Mouse (Mus musculus): Measurements from ENCODE around the gene Acyp2.

The Acyp2 gene

DNA sequence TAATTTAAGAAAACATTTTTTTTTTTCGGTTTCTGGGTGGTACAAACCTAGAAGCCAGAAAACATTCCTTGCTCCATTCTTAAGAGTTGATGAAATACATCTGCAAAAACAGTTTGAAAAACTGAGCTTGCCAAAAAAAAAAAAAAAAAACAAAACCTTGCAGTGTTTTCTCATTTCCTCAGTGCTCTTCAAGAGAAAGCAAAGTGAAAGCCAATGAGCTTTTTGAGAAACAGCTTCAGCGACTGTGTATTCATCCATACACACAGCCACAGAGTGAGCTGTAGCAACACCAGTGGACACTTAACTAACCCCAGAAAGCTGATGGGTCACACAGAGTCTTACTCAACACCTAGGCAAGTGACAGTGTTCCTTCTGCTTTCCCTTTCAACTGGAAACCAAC, 69.4 kb downstream of the Acyp2 start:
- no peak for DNase-seq (ENCODE audit: low spot score in 2 of 2)

DNA sequence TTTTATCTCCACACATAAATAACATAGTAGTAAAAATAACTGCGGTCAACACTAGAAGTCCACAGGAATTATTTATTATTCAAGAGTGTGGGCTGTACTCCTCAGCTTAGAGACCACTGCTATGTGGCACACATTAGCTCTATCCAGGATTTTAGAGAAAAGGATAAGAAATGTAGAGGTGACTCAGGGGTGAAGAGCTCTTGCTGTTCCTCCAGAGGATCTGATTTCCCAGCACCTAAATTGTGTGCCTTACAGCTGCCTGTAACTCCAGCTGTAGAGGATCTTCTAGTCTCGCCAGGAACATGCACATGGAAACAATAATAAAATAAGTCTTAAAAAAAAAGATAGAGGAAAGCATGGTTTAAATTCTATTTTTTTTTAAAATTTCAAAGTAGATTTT, 70.5 kb downstream of the Acyp2 start:
- no peak for DNase-seq (ENCODE audit: low spot score in 2 of 2)

DNA sequence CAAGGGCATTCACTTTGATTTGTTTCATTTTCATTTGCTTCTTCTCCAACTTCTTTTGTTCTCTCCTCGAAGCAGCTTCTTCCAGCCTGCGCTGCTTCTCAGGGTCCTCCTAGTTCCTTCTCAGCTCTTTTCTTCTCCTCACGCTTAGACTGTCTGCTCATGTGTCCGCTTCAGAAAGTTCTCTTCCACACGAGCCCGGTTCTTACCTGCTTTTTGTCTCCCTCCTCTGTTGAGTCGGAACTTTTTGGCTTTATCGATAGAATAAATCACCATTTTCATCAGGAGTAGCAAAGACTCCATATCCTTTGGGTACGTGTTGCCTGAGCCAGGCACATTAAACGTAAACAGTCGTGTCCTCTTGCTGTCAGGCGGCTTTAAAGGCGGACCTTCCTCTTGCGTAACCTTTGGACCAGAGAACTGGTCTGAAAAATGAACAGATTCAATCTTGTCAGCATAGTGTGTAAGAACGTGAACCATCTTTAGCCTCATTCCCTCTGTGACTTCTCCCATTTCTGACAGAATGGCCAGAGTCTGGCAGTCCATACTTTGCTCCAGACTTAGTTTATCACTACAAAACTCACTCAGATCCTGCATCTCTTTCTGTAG, 76.5 kb downstream of the Acyp2 start:
- DNase-seq (ENCODE audit: low spot score in 2 of 2): no peak

DNA sequence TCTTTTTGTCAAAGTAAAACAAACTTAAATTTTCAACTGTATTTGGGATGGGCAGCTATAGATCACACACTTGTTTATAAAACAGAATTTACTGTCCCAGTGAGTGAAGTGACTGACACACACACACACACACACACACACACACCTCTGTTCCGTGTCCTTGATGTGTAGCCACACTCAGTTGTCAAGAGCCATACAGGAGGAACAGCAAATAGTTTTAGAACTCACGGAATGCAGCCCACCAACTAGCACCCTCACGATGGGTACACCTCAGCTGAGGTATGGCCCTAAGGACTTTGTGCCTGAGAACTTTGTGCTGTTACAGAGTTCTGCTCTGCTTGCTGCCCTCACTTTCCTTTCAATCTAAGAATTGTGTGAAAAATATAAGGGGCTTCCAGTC, 78.8 kb downstream of the Acyp2 start:
- no peak for DNase-seq (ENCODE audit: low spot score in 2 of 2)

DNA sequence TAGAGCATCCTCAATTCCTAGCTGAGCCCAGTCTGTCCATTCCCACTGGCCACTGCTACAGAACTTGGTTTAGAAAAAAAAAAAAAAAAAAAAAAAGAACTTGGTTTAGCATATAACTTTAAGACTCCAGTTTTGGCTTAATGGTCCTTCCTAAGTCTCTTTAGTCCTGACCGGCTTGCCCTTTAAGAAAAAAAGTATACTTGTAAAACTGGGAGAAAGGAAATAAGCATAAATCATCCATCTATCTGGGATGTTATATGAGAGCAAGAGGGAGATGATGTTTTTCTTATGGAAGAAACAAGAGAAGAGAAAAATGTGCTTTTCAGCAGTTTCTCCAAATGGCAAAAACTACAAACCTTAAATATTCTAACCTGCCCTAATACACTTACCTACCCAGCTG, 89.2 kb downstream of the Acyp2 start:
- no peak for DNase-seq (ENCODE audit: low spot score in 2 of 2)

DNA sequence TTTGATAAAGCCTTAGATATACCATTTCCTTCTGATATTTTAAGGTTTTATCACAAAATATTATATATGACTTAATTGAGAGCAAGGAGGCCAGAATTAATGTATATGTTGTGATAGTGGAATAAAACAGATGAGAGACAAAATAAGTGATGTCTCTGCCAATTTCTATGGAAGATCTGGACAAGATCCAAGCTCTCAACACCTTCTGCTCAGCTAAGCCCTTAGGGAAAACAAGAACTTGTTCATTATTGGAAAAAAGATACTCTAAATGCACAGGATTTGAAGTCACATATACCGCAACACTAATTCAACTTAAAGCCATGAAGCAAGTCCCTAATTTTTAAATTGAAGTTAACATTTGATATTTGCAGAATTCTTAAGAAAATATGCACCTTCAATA, 96.0 kb downstream of the Acyp2 start:
- no peak for DNase-seq (ENCODE audit: low spot score in 2 of 2)

DNA sequence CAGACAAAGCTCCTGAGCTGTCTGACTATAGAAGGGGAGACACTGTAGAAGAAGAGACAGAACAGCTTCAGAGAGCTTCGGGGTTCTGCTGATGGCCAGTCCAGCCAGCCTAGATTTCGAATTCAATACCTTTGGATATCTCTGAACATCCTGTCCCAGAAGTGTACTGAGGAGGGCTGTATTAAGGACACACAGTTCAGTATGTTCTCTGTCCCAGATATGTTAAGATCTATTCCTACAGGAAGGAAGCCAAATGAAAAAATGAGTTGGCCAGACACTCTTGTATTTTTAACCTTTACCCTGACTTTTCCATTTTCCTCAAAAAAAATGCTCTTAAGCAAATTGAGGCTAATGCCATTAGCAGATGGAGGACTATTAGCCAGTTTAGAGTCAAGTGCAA, 132.3 kb downstream of the Acyp2 start:
- no peak for DNase-seq (ENCODE audit: low spot score in 2 of 2)

DNA sequence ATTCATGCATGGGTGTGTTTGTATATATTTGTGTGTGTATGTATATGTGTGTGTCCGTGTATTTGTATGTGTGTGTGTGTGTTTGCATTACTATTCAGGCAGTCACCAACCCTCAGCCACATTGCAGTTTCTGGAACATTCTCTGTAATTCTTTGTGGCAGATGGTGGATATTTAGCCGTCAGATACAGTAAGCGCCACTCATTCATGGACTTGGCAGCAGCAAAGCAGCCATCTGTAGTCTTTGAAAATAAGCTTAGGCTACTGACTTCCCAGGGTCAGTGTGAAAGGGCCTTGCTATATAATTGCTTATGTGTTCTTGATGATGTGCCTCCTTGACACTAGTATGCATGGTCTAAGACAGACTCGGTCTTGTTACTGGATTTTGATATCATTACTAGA, 141.2 kb downstream of the Acyp2 start:
- no peak for DNase-seq (ENCODE audit: low spot score in 2 of 2)

DNA sequence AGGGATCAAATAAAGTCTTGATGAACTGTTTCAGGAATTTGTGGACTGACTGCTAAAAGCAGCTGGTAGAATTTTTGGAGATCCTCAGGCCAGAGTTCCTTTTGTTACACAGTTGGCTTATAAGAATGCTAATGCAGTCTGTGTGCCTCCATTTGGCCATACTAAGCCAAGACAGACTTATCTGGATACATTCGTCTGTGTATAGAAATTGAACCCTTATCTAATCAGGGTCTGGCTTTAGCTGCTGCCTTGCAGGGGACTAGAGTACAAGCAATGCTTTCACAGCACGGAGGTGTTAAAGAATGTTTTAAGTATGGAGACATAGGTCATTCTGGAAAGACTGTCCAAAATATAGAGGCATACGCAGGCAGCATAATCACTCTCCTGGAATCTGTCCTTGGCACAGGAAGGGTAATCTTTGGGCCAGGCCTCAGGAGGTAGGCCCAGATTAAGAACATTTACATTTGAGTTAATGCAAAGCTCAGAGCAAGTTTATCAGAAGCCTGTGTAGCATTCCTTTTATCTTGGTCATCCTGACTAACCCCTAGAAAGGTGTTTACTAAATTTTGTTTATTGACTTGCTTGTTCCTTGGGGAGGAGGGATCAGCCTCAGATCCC, 150.5 kb downstream of the Acyp2 start:
- no peak for DNase-seq (ENCODE audit: low spot score in 2 of 2)

DNA sequence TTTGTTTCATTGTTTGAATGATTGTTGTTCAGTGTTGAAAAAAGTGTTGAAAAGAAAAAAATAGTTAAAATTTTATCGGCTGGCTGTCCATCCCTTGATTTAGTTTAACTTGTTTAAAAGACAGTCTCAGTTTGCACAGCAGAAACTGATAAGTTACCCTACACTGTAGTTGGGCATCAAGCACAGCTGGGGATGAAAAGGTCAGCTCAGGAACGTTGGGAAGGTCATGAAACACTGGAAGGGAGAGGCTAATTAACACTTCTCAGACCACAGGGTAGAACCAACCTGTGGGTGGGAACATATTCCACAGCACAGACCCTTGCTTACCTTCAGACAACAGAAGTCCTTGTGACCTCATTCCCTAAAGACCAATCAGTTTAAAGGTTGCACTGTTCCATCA, 152.2 kb downstream of the Acyp2 start:
- DNase-seq (ENCODE audit: low spot score in 2 of 2): no peak

DNA sequence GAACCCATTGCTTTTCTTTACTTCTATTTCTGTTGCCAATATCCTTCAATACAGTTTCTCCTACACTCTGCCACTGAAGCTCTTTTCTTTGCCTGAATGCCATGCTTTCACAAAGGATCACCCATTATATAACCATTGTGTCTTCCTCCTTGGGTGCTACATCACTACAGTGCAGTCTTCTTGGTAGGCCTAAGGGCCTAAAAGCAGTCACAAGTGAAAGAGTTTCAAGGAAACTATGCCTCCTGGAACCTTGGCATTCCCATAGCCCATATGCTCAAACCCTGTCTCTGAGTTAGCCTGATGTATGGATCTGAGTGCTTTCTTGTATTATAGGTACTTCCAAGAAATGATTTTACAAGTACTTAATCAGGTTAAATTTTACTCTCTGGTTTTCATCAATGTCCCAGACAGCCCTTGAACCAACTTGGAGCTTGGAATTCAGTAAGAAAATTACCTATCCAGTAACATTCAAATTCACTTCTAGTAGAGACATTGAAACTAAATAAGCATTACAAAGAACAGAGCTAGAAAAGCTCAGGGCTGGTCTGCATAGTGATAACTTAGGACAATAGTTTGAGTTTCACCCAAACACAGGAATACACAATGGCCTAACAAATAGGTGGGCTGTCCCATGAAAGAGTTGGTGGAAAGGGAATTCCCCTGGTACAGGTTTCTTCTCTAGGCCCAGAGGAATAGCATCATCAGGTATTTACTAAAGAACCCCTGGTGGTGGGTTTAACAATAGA, 157.7 kb downstream of the Acyp2 start:
- DNase-seq (ENCODE audit: low spot score in 2 of 2): no peak

DNA sequence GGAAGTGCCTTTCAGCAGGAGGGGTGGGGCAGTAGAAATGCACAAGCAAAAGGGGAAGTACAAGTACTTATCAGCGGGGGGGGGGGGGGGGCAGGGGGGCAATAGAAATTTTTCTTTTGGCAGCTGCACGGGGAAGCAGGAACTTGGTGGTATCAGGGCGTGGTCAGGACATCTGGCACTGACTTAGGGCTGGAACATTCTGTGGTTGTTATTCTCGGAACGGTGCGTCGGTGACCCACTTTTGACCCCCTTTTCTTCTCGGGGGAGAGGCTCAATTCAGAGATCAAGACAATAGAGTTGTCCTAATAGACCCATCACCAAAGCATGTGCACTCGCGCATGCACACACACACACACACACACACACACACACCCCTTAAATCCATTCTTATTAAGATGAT, 161.2 kb downstream of the Acyp2 start:
- DNase-seq (ENCODE audit: low spot score in 2 of 2): no peak

DNA sequence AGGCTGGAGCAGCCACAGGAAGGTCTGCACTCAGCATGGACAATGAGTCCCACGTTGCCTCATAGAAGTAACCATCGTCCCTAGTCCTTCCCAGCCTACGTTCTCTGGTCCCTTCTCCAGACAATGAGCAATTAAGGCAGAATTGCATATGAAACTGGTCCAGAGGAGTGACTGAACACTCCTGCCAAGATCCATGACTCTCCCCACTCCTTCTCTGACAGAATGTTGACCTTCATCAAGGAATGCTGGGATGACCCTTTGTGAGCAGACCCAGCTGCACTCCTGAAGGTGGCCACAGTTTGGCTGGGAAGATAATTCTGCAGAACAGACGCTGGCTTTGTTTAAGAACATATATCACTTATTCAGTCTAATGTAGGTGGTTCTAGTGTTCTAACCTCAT, 166.1 kb downstream of the Acyp2 start:
- no peak for DNase-seq (ENCODE audit: low spot score in 2 of 2)

DNA sequence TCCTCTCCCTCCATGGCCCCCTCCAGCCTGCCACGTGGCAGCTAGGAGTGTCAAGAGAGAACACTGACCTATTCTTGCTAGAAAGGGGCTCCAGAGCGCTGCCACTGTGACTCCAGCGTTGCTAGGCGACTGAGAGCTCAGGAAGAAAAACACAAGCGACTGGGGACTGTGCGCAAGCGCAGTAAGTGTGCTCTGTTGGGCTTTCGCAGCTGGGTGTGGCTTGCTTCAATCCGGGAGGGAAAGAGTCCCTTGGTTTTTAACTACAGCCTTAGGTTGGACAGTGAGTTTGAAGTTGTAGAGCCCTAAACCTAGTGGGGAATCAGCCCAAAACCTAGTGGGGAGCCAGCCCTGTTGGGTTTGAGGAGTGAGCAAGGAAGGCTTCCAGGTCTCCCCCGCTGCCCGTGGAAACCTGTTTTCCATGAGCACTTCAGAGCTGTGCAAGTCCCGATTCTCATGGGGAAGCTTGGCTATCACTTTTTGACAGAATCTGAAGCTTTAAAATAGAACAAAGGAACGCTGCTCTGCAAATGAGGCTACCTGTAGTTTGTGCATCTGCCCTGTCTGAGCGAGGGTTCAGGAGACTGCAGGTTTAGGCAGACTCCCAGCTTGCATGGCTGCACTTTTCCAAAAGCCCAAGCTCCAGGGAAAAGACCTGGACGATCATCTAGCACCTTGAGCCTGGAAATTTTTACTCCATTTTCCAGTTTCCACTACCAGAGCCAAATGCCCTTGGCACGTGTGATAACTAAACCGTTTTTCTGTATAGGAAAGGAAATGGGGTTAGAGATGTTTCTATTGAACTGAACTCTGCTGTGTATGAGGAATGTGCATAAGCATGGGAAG, 177.4 kb downstream of the Acyp2 start, which contains the start of gene 4930505A04Rik:
TSS of gene 4930505A04Rik (minus strand) at position 77 of the 843 bp plus-strand sequence.
- DNase-seq (ENCODE audit: low spot score in 2 of 2): peak; percentile 81

DNA sequence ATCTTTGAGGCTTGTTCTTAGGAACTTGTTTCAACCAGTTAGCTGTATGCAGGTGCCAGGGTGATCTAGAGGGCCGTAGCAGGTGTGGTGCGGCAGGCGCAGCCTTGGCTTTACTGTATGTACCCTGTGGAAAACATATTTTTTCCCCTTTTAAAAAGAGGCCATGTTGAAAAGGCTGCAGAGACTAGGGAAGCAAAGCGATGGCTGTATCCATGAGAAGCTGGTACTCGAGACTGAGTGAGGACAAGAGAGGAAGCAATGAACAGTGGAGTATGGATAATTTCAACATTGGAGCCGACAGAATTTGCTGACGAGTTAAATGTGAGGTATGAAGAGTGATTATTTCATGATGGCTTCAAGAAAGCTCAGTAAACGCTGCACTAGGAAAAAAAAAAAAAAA, 178.2 kb downstream of the Acyp2 start:
- no peak for DNase-seq (ENCODE audit: low spot score in 2 of 2)

Measured in frontal cortex, postnatal 14 days (tissue).